Mouse (Mus musculus): ENCODE data around the gene Hnrnpu.
"Not testable (repeated sequence)": the region's sequence is repeated elsewhere in the genome, so short reads cannot be mapped to it uniquely, and the experiment has no call there.

Gene Hnrnpu

GRCm38 (mm10) chr1:178314236-178314635 lies 23.4 kb downstream of the Hnrnpu start:
- CTCF ChIA-PET: interaction anchor here (0.7 kb wide), 1 partner anchor 83 kb away, joined by 11 read pairs; no protein-coding TSS in a partner anchor

- CTCF ChIA-PET: no interaction called here
These were observed 24.5 kb downstream of the Hnrnpu start for GRCm38 (mm10) chr1:178313039-178313597.

DNA sequence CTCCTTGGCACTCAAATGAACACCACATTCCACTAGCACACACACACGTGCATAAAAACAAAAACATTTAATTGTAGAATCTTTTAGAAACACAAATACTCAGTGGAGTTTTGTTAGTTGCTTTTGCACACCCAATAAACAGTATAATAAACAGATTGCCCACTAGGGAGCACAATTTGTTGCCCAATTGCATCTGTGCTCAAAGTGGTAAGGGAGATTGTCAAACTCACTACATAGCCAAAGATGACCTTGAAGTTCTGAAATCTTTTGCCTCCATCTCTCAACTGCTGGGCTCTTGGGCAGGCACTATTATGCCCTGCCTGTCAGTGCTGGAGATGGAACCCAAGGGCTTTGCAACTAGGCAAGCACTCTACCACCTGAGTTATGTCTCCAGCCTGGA lies 27.5 kb downstream of the Hnrnpu start:
- CTCF ChIA-PET: no interaction called here

DNA sequence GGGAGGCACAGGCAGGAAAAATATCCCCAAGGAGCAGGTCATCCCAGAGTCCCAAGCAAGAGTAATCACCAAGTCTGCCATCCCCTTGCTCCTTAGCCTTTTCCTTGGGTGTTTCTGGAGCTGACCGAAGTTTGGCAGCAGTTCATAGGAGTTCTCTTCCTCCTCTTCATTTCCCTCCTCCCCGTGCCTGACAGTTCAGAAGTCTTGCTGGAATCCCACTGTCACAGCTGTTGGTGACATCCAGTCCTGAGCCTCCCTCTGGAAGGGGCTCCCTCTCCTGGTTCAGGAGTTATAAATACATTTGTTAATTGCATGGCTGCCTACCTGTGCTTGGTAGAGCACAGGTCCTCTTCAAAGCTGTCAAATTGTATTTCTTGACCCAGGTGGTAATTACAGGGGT lies 28.1 kb downstream of the Hnrnpu start:
- CTCF ChIA-PET: interaction anchor here (0.6 kb wide), 1 partner anchor 98 kb away, joined by 4 read pairs; no protein-coding TSS in a partner anchor

GRCm38 (mm10) chr1:178303425-178303824 lies 34.2 kb downstream of the Hnrnpu start:
- CTCF ChIA-PET: interaction anchor here (0.8 kb wide), 1 partner anchor 62 kb away, joined by 14 read pairs; no protein-coding TSS in a partner anchor

- CTCF ChIA-PET: not testable (repeated sequence)
These were observed 36.3 kb downstream of the Hnrnpu start for GRCm38 (mm10) chr1:178301261-178301660.

DNA sequence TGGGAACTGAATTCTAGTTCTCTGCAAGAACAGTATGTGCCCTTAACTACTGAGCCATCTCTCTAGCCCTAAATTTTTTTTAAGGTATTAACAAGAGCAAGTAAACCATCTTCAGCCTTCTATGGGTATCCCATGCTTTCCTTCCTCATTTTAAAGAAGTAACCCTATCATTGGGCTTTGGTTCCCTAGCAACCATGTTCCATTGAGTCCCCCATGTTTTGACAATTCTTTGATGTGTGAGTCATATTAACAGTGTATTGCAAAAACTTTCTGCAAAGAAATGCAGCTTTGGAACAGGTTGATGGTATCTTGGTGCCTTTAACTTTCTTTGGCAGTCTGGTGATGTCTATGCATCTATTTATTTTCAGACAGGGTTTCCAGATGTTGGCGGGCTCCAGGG lies 43.5 kb downstream of the Hnrnpu start:
- CTCF ChIA-PET: no interaction called here

DNA sequence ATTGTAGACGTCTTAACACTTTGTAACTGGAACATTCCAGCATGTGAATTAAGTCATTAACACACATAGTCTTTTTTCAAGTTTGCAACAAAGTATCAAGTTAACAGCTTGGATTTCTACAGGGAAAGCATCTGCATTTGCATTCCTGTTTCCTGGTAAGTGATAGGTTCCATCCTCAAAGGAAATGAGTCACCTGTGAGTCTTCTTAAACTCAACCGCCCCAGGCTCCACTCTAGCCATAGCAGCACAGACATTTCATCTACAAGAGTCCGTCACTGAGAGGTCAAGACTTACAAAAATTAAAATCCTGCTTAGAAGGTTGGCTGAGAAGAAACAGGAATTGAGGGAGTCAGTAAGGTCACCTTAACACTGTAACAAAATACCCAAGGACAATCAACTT lies 45.9 kb downstream of the Hnrnpu start:
- CTCF ChIA-PET: no interaction called here

DNA sequence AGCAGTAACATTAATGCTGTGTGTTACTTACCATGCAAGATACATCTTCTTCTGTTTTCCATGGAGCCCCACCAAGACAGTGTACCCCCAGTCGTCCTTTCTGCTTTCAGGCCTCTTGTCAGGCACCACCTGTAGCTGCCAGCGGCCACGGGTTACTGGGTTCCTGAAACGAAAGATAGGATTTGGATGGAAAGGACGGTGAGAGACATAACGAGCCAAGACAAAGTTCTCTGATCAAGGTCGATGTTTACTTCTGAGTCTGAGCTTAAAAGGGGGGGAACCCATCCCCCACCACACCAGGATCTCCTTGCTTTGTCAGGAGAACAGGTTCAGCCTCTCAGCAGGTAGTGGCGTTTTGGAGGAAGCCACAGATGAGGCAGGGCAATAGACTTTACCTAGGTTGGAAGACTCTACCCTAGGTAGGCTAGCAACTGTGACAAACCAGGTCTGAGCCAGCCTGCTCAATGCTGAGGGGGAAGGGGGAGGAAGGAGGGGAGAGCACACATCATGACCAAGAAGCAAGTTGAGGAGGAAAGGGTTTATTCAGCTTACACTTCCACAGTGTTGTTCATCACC lies 49.9 kb downstream of the Hnrnpu start:
- CTCF ChIA-PET: no interaction called here

- CTCF ChIA-PET: interaction anchor here (0.6 kb wide), 1 partner anchor 472 kb away, joined by 7 read pairs; no protein-coding TSS in a partner anchor
These were observed 53.5 kb downstream of the Hnrnpu start for GRCm38 (mm10) chr1:178283946-178284720.

DNA sequence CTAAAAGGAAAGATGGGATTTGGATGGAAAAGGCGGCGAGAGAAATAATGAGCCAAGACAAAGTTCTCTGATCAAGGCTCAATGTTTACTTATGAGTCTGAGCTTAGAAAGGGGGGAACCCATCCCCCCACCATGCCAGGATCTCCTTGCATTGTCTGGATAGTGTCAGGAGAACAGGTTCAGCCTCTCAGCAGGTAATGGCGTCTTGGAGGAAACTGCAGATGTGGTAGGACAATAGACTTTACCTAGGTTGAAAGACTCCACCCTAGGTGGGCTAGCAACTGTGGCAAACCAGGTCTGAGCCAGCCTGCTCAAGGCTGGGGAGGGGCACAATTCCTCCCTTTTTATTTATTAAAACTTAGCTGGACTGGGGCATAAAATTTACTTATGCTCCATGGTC lies 54.3 kb downstream of the Hnrnpu start:
- CTCF ChIA-PET: not testable (repeated sequence)

- CTCF ChIA-PET: no interaction called here
These were observed 61.3 kb downstream of the Hnrnpu start for GRCm38 (mm10) chr1:178276054-178276911.

DNA sequence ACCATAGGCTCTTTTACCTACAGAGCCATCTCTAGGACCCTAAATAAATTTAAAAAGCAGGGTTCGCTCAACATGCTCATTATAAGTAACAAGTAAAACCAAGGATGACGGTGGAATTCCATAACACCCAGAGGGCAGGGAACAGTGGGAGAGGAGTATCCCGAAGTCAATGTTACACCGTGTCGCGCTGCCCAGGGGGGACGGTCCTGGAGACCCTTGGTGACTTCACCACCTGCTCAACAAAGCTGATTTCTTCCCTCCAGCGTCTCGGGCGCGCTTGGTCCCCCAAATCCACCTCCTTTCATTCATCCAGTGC lies 61.9 kb downstream of the Hnrnpu start:
- CTCF ChIA-PET: no interaction called here

GRCm38 (mm10) chr1:178275174-178275730 lies 62.3 kb downstream of the Hnrnpu start:
- CTCF ChIA-PET: no interaction called here
